Mouse (Mus musculus): ENCODE measurements around the gene Arfgap3.
"Not testable (repeated sequence)": the region's sequence is repeated elsewhere in the genome, so short reads cannot be mapped to it uniquely, and the experiment has no call there.

Gene Arfgap3

DNA sequence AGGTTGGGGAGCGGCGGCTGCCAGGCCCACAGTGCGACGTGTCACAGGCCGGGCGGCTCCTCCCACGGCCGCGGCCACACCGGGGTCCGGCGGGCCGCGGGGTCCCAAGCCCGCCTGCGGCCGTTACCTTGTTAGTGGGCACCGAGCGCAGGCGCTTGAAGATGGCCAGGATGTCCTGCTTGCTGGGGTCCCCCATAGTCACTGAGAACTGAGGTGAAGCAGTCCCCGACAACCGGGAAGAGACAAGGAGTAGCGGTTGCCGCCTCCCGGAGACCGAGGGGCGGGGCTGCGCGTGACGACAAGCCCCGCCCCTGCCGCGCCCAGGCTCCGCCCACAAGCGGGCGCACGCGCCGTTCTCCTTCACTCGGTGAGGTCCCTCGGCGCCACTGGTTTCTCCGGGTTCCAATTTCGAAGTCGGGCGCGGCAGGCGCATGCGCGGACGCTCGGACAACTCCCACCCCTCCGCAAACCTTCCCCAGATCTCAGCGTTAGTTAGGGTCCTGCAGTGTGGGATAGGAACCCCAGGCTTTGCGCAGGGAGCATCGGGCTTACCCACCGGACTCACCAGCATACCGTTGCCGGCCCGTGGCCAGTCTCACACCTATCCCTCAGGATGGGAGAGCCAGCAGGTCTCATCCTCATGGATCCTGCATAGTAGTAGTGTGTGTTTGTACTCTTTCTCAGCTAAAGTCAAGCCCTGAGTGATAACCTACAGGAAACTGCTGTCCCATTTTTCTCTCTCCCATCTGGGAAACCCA, at the start of gene Arfgap3:
Gene Arfgap3 (minus strand): TSS at position 294 of the 758 bp plus-strand sequence.
- DNase-seq (ENCODE audit: low spot score in 2 of 2) = peak; percentile 93 to 94

DNA sequence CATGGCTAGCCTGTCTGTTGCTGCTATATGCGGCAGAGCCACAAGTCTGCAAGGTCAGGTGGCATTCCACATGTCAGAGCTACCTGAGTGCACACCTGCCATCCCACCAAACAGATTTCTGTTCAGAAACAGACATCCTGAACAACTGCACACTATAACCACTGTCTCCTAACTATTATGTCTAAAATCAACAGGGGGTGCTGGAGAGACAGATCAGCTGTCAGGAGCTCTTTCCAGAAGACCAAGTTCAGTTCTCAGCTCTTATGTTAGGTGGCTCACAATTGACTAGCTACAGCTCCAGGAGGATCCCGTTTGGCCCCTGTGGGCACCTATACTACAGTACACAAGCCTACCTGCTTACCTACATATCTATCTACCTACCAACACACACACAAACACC, 42.7 kb upstream of the Arfgap3 start:
- DNase-seq (ENCODE audit: low spot score in 2 of 2) = no peak

GRCm38 (mm10) chr15:83387911-83388310, 37.9 kb upstream of the Arfgap3 start:
- no peak for DNase-seq (ENCODE audit: low spot score in 2 of 2)

DNA sequence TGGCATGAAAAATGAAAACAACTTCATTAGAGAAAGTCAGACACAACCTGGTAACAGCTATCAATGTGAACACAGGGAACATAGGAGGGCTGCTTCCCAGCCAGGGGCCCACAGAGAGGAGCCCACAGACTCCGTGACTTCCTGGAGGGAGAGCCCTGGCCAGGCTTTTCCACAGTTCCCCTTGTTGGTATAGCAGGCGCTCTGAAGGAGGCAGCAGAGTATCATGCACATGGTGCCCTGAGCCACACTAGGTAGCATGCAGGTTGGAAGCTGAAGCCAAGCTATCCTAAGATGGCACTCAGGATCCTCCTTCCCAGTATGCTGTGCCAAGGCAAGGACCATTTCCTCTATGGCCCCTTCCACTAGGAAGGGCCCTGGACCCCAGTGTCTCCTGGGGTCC, 33.6 kb upstream of the Arfgap3 start:
- DNase-seq (ENCODE audit: low spot score in 2 of 2) = no peak

GRCm38 (mm10) chr15:83383136-83383535, 33.1 kb upstream of the Arfgap3 start:
- peak; percentile 43 to 66 for DNase-seq (ENCODE audit: low spot score in 2 of 2)

GRCm38 (mm10) chr15:83382467-83382866, 32.4 kb upstream of the Arfgap3 start:
- DNase-seq (ENCODE audit: low spot score in 2 of 2) = no peak

- no peak for DNase-seq (ENCODE audit: low spot score in 2 of 2)
Observed at GRCm38 (mm10) chr15:83377153-83377552, 27.1 kb upstream of the Arfgap3 start.

- DNase-seq (ENCODE audit: low spot score in 2 of 2) = peak; percentile 50 to 73
Observed at GRCm38 (mm10) chr15:83375136-83375535, 25.1 kb upstream of the Arfgap3 start.

DNA sequence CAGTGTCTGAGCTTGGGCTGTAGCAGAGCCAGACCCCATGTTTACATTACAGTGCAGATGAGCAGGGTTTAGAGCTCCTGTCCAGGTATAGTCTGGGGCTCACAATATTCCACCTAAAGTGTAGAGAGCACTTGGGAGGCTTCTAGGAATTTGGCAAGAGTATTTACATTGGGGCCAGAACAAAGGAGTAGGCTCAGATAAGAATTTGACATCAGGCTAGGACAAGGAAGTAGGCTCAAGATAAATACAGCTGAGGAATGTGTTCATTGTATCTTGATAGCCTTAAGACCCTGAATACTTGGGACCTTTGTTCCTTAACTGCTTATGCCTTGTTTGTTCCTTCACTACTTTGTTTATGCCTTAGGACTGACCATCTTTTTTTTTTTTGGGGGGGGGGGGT, 24.0 kb upstream of the Arfgap3 start:
- no peak for DNase-seq (ENCODE audit: low spot score in 2 of 2)

DNA sequence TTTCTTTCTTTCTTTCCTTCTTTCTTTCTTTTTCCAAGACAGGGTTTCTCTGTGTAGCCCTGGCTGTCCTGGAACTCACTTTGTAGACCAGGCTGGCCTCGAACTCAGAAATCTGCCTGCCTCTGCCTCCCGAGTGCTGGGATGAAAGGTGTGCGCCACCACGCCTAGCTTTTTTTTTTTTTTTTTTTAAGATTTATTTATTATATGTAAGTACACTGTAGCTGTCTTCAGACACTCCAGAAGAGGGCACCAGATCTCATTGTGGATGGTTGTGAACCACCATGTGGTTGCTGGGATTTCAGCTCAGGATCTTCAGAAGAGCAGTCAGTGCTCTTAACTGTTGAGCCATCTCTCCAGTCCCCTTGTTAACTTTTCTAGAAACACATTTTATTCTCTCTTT, 18.7 kb upstream of the Arfgap3 start:
- not testable (repeated sequence) for DNase-seq (ENCODE audit: low spot score in 2 of 2)

DNA sequence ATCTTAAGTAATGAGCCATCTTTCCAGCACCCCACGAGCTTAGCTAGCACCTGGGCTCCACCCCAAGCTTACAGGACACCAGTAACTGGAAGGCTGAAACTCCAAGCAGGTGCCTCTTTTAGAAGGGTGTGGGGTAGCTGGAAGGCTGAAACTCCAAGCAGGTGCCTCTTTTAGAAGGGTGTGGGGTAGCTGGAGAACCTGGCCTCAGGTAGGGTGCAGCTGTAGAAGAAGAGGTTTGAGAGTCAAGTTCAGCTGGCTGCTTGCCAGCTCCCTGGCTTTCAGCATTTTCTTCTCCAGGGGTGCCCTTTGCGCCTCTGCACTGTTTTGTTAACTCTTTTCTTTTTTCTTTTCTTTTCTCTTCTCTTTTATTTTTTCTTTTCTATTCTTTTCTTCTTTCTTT, 18.2 kb upstream of the Arfgap3 start:
- no peak for DNase-seq (ENCODE audit: low spot score in 2 of 2)

DNA sequence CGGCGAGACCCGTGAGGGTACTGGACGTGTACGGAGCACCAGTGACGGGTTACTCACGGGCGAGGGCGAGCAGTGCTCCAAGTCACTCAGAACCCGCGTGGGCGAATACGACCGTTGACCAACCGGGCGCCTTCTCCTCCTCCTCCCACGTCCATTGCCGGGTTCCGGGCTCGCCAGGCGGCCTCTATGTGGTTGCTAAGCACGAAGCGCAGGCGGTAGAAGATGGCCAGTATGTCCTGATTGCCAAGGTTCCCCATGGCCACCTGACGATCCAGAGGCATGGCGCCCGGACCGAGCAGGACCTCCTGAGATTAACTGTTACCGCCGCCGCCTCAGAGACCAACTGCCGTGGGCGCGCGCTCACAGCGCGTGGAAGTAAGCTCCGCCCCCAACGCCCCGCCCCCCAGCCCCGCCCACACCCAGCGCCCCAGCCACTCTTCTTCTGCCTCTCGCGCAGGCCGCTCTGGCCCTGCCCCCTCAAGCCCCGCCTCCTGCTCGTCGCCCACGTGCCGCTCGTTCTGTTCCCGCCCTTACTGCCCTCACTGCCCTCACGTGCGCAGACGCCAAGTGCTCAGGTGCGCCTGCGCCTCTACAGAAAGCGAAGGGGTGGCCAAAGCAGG, 17.0 kb upstream of the Arfgap3 start:
- peak; percentile 58 for DNase-seq (ENCODE audit: low spot score in 2 of 2)

DNA sequence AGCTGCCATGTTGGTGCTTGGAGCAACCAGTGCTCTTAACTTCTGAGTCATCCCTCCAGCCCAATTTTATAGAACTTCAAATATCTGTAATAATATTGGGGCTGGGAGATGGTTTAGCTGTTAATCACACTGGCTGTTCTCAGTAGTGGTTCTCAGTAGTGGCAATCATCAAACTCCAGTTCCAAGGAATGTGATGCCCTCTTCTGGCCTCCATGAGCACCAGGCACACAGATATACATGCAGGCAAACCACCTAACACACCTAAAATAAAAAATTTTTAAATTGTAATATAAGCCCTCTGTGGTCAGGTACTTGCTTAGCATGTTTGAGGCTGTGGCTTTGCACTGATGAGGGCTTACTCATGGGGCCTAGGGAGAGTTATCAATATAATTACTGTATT, 15.7 kb upstream of the Arfgap3 start:
- no peak for DNase-seq (ENCODE audit: low spot score in 2 of 2)

DNA sequence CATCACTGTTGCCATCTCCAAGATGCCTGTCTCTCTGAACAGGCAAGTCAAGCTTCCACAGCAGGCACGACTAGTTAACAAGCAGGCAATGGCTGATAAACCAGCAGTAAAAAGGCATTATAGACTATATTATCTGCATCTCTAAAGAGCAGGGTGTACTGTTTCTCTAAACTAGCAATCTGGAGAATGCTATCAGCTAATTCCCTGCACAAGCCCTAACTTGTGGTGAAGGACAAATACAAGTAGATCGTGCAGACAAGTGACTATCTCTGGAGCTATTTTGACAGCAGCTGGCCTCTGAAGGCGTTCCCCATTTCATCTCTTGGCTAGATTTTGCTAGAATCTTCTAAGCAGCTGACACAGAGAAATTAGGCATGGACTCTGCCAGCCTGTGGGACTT, 14.1 kb upstream of the Arfgap3 start:
- DNase-seq (ENCODE audit: low spot score in 2 of 2) = no peak

DNA sequence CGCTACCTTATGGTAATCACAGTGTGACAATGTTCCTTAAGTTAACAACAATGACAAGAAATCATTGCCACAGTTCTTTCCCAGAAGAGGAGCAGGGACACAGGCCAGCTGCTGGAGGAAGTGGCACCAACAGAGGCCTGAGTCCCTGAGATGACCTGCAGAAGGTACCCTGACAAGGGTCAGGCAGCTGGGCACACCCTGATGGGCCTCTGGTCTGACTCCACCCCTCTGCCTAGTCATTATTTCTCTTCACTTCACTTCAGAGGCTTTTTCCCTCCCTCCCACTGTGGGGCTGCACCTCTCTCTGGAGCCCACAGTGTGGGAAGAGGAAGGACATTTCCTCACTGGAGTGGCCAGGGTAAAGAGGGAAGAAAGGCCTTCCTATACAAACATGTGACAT, 12.8 kb upstream of the Arfgap3 start:
- DNase-seq (ENCODE audit: low spot score in 2 of 2) = not testable (repeated sequence)

DNA sequence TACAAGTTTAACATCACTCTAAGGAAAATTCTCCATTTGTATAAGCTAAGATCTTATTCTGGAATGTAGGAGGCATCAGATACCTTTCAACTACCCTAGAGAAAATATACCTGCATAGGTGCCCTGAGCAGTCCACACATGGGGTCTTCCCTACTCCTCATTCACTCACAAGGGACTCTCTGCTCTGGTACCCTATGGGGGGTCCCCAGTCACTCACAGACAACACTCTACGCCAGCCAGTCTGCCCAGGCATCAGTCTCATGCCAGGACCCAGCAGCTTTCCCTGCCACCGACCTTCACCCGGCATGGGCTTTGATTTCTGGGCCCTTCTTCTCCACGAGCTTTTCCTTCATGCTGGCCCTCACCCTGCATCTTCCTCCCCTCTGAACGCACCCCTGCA, 10.9 kb upstream of the Arfgap3 start:
- not testable (repeated sequence) for DNase-seq (ENCODE audit: low spot score in 2 of 2)

GRCm38 (mm10) chr15:83360140-83360539, 10.1 kb upstream of the Arfgap3 start:
- DNase-seq (ENCODE audit: low spot score in 2 of 2) = no peak

DNA sequence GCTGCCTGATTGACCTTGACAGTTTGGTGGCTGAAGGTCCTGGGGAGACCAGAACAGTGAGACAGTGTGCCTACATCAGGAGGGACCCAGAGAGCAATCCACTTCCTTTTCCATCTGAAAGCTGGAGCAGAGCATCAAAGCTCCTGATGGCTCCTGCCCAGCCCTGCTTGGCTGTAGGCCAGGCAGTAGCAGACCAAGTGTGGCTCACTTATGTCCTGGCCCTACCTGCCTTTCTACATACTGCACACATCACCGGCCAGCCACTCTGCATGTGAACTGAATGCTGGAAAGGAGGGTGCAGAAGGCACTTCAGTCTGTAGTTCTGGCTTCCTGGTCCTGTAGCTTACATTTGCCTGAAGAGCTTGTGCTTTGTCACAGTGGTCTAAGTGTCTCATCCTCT, 8.4 kb upstream of the Arfgap3 start:
- no peak for DNase-seq (ENCODE audit: low spot score in 2 of 2)

DNA sequence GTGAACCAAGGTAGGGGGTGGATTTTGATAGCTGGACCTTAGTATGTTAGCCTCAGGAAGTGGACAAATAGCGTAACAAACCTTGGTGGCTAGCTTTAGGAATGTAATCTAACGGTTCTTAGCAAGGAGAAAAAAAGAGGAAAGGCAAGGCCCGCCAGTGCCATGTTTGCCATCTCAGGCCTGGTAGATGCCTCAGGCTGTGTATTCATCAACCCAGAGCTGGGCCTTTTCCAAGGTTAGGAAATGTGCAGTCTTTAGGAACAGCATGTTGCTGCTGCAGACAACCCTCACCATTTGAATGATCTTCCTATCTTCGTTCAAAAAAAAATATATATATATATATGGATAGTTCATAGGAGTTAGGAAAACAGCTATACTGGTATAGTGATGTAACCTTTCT, 1.5 kb upstream of the Arfgap3 start:
- no peak for DNase-seq (ENCODE audit: low spot score in 2 of 2)

DNA sequence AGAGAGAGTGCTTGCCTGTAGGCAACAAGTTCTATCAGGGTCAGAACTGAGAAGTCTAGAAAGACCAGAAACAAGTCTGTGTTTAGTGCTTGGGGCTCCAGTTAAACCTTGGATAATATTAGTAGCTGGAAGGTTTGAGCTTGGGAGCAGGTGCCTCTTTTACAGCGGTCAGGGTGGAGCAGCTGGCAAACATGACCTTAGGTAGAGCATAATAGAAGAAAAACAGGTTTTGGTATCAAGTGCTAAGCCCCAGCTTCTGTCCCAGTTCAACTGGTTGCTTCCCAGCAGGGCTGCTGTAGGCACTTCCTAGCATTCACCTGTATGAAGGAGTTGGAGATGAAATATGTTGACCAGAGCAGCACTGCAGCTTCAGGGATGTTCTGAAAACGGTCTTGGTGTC, 812 bp upstream of the Arfgap3 start:
- DNase-seq (ENCODE audit: low spot score in 2 of 2) = no peak

GRCm38 (mm10) chr15:83349225-83349953, 658 bp downstream of the Arfgap3 start:
- DNase-seq (ENCODE audit: low spot score in 2 of 2) = no peak

DNA sequence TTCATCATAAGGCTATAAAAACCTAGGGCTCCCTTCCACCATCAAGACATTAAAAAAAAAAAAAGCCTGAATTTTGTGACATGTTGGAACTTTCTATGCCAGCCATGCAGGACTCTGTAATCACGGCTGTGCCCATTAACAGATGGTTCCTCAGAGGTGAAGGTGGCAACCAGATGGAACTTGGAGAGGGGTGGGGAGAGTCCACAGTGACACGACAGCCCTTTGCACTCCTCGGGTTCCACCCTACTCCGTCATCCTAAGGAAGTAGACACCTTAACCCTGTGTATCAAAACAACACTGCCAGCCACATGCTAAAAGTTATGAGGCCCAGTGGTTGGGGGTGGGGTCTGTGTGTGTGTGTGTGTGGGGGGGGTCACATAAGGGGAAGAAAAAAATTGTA, 1.3 kb downstream of the Arfgap3 start:
- no peak for DNase-seq (ENCODE audit: low spot score in 2 of 2)

All from heart, adult 9 months (tissue).